Mouse (Mus musculus): Measurements from ENCODE around the gene Chl1. TPM values are rescaled to one million over a fixed set of nuclear protein-coding genes. Genes with fewer than 3 reads are reported as not detected.

Chl1 gene
- polyA plus RNA-seq, 1 experiment from 2014 or later = 0.92 TPM

GRCm38 (mm10) chr6:103610656-103611055, 100.3 kb downstream of the Chl1 start:
- WGBS = 82% methylated on average over 3 of the region's 3 CpGs
- Histone ChIP-seq H3K27me3 (ENCODE audit: control insufficient read depth, insufficient read depth, low read length) (no peaks in the 10 kb centered on the region), H3K9ac (ENCODE audit: low read length) (no peak overlapping the region), H3K4me2 (ENCODE audit: low read depth, severe bottlenecking) (no peak overlapping the region), H3K27ac (replicated peaks; ENCODE audit: low read depth, low read length) (no peak overlapping the region), H3K4me3 (ENCODE audit: low read depth, low read length) (no peak overlapping the region), H3K36me3 (ENCODE audit: control insufficient read depth, insufficient read depth, low read length) (no peaks in the 10 kb centered on the region), H3K4me1 (ENCODE audit: control insufficient read depth, insufficient read depth, low read length) (no peaks in the 10 kb centered on the region), H3K9me3 (ENCODE audit: control insufficient read depth, low read length) (no peaks in the 10 kb centered on the region)
- DNase-seq (ENCODE audit: low spot score) (no peak), ATAC-seq (ENCODE audit: insufficient number of reproducible peaks, low FRiP score, low TSS enrichment, low read depth) (no peak)

GRCm38 (mm10) chr6:103612626-103613025, 102.2 kb downstream of the Chl1 start:
- Histone ChIP-seq H3K9ac (ENCODE audit: low read length) (no peak overlapping the region), H3K4me3 (ENCODE audit: low read depth, low read length) (no peak overlapping the region), H3K27me3 (ENCODE audit: control insufficient read depth, insufficient read depth, low read length) (no peaks in the 10 kb centered on the region), H3K4me2 (ENCODE audit: low read depth, severe bottlenecking) (no peak overlapping the region), H3K9me3 (ENCODE audit: control insufficient read depth, low read length) (no peaks in the 10 kb centered on the region), H3K27ac (replicated peaks; ENCODE audit: low read depth, low read length) (no peak overlapping the region), H3K4me1 (ENCODE audit: control insufficient read depth, insufficient read depth, low read length) (no peaks in the 10 kb centered on the region), H3K36me3 (ENCODE audit: control insufficient read depth, insufficient read depth, low read length) (no peaks in the 10 kb centered on the region)
- DNase-seq (ENCODE audit: low spot score) (no peak), ATAC-seq (ENCODE audit: insufficient number of reproducible peaks, low FRiP score, low TSS enrichment, low read depth) (no peak)
- WGBS = 56% methylated on average over 3 of the region's 3 CpGs

- H3K27ac ChIP-seq (replicated peaks; ENCODE audit: low read depth, low read length) = no peak overlapping the region
- no peak for DNase-seq (ENCODE audit: low spot score)
- no peaks in the 10 kb centered on the region for H3K4me1 ChIP-seq (ENCODE audit: control insufficient read depth, insufficient read depth, low read length)
- no peak overlapping the region for H3K4me3 ChIP-seq (ENCODE audit: low read depth, low read length)
- H3K27me3 ChIP-seq (ENCODE audit: control insufficient read depth, insufficient read depth, low read length) = no peaks in the 10 kb centered on the region
- no peak overlapping the region for H3K9ac ChIP-seq (ENCODE audit: low read length)
- WGBS = 29% methylated on average over 3 of the region's 3 CpGs
- H3K36me3 ChIP-seq (ENCODE audit: control insufficient read depth, insufficient read depth, low read length) = no peaks in the 10 kb centered on the region
- no peaks in the 10 kb centered on the region for H3K9me3 ChIP-seq (ENCODE audit: control insufficient read depth, low read length)
- H3K4me2 ChIP-seq (ENCODE audit: low read depth, severe bottlenecking) = no peak overlapping the region
- ATAC-seq (ENCODE audit: insufficient number of reproducible peaks, low FRiP score, low TSS enrichment, low read depth) = no peak
These were observed 103.3 kb downstream of the Chl1 start for GRCm38 (mm10) chr6:103613714-103614113.

- DNase-seq (ENCODE audit: low spot score) = no peak
- Histone ChIP-seq H3K9ac (ENCODE audit: low read length) (no peak overlapping the region), H3K36me3 (ENCODE audit: control insufficient read depth, insufficient read depth, low read length) (no peaks in the 10 kb centered on the region), H3K27ac (replicated peaks; ENCODE audit: low read depth, low read length) (no peak overlapping the region), H3K9me3 (ENCODE audit: control insufficient read depth, low read length) (no peaks in the 10 kb centered on the region), H3K27me3 (ENCODE audit: control insufficient read depth, insufficient read depth, low read length) (no peaks in the 10 kb centered on the region), H3K4me1 (ENCODE audit: control insufficient read depth, insufficient read depth, low read length) (no peaks in the 10 kb centered on the region), H3K4me3 (ENCODE audit: low read depth, low read length) (no peak overlapping the region), H3K4me2 (ENCODE audit: low read depth, severe bottlenecking) (no peak overlapping the region)
- peak; percentile 66; the same call in 1 of the 2 replicates for ATAC-seq (ENCODE audit: insufficient number of reproducible peaks, low FRiP score, low TSS enrichment, low read depth)
- WGBS = 31% methylated on average over 3 of the region's 3 CpGs
These were observed 105.7 kb downstream of the Chl1 start for GRCm38 (mm10) chr6:103615924-103616602.

- Histone ChIP-seq H3K27ac (replicated peaks; ENCODE audit: low read depth, low read length) (no peak overlapping the region), H3K4me1 (ENCODE audit: control insufficient read depth, insufficient read depth, low read length) (no peaks in the 10 kb centered on the region), H3K4me3 (ENCODE audit: low read depth, low read length) (no peak overlapping the region), H3K4me2 (ENCODE audit: low read depth, severe bottlenecking) (no peak overlapping the region), H3K36me3 (ENCODE audit: control insufficient read depth, insufficient read depth, low read length) (no peaks in the 10 kb centered on the region), H3K9me3 (ENCODE audit: control insufficient read depth, low read length) (no peaks in the 10 kb centered on the region), H3K9ac (ENCODE audit: low read length) (no peak overlapping the region), H3K27me3 (ENCODE audit: control insufficient read depth, insufficient read depth, low read length) (no peaks in the 10 kb centered on the region)
- 94% methylated on average over 4 of the region's 4 CpGs for WGBS
- no peak for DNase-seq (ENCODE audit: low spot score)
- no peak for ATAC-seq (ENCODE audit: insufficient number of reproducible peaks, low FRiP score, low TSS enrichment, low read depth)
These were observed 110.5 kb downstream of the Chl1 start for GRCm38 (mm10) chr6:103620880-103621279.

GRCm38 (mm10) chr6:103622117-103622713, 111.8 kb downstream of the Chl1 start:
- H3K4me1 ChIP-seq (ENCODE audit: control insufficient read depth, insufficient read depth, low read length) = no peaks in the 10 kb centered on the region
- H3K9me3 ChIP-seq (ENCODE audit: control insufficient read depth, low read length) = no peaks in the 10 kb centered on the region
- H3K4me3 ChIP-seq (ENCODE audit: low read depth, low read length) = no peak overlapping the region
- no peak overlapping the region for H3K27ac ChIP-seq (replicated peaks; ENCODE audit: low read depth, low read length)
- H3K27me3 ChIP-seq (ENCODE audit: control insufficient read depth, insufficient read depth, low read length) = no peaks in the 10 kb centered on the region
- no peaks in the 10 kb centered on the region for H3K36me3 ChIP-seq (ENCODE audit: control insufficient read depth, insufficient read depth, low read length)
- DNase-seq (ENCODE audit: low spot score) (no peak), ATAC-seq (ENCODE audit: insufficient number of reproducible peaks, low FRiP score, low TSS enrichment, low read depth) (no peak)
- H3K9ac ChIP-seq (ENCODE audit: low read length) = no peak overlapping the region
- H3K4me2 ChIP-seq (ENCODE audit: low read depth, severe bottlenecking) = no peak overlapping the region
- WGBS = 78% methylated on average over 3 of the region's 3 CpGs

GRCm38 (mm10) chr6:103632856-103633255, 122.5 kb downstream of the Chl1 start:
- Histone ChIP-seq H3K36me3 (ENCODE audit: control insufficient read depth, insufficient read depth, low read length) (no peaks in the 10 kb centered on the region), H3K4me2 (ENCODE audit: low read depth, severe bottlenecking) (no peak overlapping the region), H3K9me3 (ENCODE audit: control insufficient read depth, low read length) (no peaks in the 10 kb centered on the region), H3K4me1 (ENCODE audit: control insufficient read depth, insufficient read depth, low read length) (no peaks in the 10 kb centered on the region), H3K9ac (ENCODE audit: low read length) (no peak overlapping the region), H3K27me3 (ENCODE audit: control insufficient read depth, insufficient read depth, low read length) (no peaks in the 10 kb centered on the region), H3K27ac (replicated peaks; ENCODE audit: low read depth, low read length) (no peak overlapping the region), H3K4me3 (ENCODE audit: low read depth, low read length) (no peak overlapping the region)
- WGBS = 21% methylated on average over 3 of the region's 3 CpGs
- no peak for DNase-seq (ENCODE audit: low spot score)
- no peak for ATAC-seq (ENCODE audit: insufficient number of reproducible peaks, low FRiP score, low TSS enrichment, low read depth)

- ATAC-seq (ENCODE audit: insufficient number of reproducible peaks, low FRiP score, low TSS enrichment, low read depth) (no peak), DNase-seq (ENCODE audit: low spot score) (no peak)
- Histone ChIP-seq H3K9ac (ENCODE audit: low read length) (no peak overlapping the region), H3K4me2 (ENCODE audit: low read depth, severe bottlenecking) (no peak overlapping the region), H3K36me3 (ENCODE audit: control insufficient read depth, insufficient read depth, low read length) (no peaks in the 10 kb centered on the region), H3K27me3 (ENCODE audit: control insufficient read depth, insufficient read depth, low read length) (no peaks in the 10 kb centered on the region), H3K4me3 (ENCODE audit: low read depth, low read length) (no peak overlapping the region), H3K4me1 (ENCODE audit: control insufficient read depth, insufficient read depth, low read length) (no peaks in the 10 kb centered on the region), H3K9me3 (ENCODE audit: control insufficient read depth, low read length) (no peaks in the 10 kb centered on the region), H3K27ac (replicated peaks; ENCODE audit: low read depth, low read length) (no peak overlapping the region)
- 78% methylated on average over 1 of the region's 1 CpGs for WGBS
These were observed 146.4 kb downstream of the Chl1 start for GRCm38 (mm10) chr6:103656778-103657177.
